Mouse (Mus musculus): ENCODE results near the gene Snrpn.
"Not testable (repeated sequence)": the region's sequence is repeated elsewhere in the genome, so short reads cannot be mapped to it uniquely, and the experiment has no call there.

The Snrpn gene

DNA sequence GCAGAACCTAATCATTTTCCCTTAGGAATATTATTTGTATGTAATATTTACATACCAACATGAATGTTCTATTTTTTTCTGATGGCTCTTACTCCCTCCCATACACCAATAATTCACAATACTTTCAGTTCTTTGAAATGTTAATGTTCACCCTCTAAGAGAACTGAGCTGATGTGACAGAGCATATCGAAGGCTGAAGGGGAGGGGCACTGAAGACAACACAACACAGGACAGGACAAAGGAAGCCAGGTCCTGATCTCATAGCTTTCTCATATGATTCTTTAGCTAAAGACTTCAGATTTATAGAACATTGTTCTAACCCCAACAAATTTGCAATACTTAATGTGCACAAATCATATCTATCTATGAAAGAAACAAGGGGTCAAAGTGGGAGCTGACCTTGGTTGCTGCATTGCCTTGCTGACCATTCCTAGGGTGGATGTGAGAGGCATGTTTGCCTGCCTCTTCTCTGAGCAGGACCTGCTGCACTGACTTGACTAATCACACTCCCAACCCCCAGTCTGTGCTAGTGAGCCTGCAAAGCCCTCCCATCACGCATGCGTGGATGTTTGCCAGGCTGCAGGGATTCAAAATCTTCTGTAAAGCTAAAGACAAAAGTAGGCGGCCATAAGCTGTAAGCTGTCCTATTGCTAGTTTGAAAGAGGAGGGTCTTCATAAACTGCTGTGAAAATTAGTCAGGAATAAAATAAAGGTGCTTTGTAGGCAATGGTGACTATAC is at the start of gene Snrpn:
Snrpn (minus strand) TSS at position 478 of the 739 bp plus-strand sequence.
- no peak for DNase-seq (ENCODE audit: low spot score)

DNA sequence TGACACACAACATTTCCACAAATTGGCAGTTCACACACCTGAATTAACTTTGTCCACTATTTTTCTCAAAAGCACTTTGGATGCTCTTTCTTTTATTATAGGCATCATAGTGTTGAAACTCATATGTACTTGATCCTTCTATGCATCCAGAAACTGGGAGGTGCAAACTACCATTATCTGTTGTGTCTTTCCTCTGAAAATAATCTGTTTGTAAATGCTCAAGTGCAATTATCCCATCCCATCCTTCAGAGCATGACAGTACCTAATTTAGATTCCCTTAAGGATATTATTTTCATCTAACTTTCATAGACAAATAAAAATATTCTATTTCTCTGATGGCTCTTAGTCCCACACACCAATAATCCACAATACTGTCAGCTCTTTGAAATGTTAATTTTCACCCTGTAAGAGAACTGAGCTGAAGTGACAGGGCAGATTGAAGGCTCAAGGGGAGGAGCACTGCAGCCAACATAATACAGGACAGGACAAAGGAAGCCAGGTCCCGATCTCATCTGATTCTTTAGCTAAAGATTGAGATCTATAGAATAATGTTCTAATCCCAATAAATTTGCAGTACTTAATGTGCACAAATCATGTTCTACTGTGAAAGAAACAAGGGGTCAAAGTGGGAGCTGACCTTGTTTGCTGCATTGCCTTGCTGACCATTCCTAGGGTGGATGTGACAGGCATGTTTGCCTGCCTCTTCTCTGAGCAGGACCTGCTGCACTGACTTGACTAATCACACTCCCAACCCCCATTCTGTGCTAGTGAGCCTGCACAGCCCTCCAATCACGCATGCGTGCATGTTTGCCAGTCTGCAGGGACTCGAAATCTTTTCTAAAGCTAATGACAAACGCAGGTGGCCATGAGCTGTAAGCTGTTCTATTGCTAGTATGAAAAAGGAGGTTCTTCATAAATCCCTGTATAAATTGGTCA is 30.5 kb upstream of the Snrpn start:
- no peak for DNase-seq (ENCODE audit: low spot score)

DNA sequence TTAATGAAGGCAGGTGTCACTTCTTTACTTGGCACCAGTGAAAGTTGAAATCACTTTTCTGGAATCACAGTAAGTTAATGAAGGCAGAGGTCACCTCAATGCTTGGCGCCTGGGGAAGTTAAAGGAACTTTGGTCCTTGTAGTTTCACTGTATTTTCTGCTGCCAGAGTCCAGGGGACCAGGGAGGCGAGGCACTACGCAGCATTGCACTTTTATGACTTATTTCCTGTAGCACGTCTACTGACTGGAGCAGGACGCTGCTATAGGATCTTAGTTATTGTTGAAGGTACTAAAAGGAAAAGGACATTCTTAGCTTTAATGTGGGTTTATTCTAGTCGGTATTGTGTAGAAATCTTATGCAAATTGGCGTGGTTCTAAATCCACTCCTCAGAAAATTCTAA is 14.7 kb downstream of the Snrpn start:
- no peak for DNase-seq (ENCODE audit: low spot score)

DNA sequence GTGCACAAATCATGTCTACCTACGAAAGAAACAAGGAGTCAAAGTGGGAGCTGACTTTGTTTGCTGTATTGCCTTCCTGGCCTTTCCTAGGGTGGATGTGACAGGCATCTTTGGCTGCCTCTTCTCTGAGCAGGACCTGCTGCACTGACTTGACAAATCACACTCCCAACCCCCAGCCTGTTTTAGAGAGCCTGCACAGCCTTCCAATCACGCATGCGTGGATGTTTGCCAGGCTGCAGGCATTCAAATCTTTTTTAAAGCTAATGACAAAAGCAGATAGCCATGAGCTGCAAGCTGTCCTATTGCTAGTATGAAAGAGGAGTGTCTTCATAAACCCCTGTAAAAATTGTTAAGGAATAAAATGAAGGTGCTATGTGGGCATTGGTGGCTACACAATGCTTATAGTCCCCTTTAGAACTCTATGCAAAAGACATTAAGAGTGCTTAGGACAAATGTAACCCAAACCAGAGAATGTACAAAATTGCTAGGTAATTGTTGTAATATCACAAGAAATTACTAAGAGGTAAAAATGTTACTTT is 16.9 kb downstream of the Snrpn start:
- DNase-seq (ENCODE audit: low spot score) = not testable (repeated sequence)

DNA sequence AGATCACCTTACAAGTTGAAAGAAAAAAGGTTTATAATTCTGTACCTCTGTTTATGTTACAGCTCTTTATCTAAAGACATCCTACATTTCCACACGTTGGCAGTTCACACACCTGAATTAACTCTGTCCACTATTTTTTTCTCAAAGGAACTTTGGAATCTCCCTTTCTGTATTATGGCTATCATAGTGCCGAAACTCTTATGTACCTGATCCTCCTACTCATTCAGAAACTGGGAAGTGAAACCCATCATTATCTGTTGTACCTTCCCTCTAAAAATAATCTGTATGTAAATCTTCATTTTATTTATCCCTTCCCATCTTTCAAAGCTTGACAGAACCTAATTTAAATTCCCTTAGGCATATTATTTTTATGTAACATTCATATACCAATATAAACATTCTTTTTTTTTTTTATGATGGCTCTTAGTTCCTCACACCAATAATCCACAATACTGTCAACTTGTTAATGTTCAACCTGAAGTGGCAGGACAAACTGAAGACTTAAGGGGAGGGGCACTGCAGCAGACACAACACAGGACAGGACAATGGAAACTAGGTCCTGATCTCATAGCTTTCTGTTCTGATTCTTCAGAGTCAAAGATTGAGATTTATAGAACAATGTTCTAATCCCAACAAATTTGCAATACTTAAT is 17.5 kb downstream of the Snrpn start:
- no peak for DNase-seq (ENCODE audit: low spot score)

DNA sequence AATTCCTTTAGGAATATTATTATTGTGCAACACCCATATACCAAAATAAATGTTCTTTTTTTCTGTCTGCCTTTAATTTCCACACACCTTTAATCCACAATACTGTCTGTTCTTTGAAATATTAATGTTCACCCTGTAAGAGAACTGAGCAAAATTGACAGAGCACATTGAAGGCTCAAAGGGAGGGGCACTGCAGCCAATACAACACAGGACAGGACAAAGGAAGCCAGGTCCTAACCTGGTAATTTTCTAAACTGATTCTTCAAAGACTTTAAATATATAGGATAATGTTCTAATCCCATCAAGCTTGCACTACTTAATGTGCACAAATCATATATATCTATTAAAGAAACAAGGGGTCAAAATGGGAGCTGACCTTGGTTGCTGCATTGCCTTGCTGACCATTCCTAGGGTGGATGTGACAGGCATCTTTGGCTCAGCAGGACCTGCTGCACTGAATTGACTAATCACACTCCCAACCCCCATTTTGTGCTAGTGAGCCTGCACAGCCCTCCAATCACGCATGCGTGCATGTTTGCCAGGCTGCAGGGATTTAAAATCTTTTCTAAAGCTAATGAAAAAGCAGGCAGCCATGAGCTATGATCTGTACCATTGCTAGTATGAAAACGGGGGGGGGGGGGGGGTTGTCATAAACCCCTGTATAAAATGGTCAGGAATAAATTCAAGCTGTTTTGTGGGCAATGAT is 42.7 kb downstream of the Snrpn start:
- no peak for DNase-seq (ENCODE audit: low spot score)

DNA sequence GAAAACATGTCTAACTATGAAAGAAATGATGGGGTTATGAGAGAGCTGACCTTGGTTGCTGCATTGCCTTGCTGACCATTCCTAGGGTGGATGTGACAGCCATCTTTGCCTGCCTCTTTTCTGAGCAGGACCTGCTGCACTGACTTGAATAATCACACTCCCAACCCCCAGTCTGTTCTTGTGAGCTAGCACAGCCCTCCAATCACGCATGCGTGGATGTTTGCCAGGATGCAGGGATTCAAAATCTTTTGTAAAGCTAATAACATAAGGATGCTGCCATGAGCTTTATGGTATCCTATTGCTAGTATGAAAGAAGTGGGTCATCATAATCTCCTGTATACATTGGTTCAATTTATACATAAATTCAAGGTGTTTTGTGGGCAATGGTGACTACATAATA is 63.7 kb downstream of the Snrpn start:
- DNase-seq (ENCODE audit: low spot score) = no peak

DNA sequence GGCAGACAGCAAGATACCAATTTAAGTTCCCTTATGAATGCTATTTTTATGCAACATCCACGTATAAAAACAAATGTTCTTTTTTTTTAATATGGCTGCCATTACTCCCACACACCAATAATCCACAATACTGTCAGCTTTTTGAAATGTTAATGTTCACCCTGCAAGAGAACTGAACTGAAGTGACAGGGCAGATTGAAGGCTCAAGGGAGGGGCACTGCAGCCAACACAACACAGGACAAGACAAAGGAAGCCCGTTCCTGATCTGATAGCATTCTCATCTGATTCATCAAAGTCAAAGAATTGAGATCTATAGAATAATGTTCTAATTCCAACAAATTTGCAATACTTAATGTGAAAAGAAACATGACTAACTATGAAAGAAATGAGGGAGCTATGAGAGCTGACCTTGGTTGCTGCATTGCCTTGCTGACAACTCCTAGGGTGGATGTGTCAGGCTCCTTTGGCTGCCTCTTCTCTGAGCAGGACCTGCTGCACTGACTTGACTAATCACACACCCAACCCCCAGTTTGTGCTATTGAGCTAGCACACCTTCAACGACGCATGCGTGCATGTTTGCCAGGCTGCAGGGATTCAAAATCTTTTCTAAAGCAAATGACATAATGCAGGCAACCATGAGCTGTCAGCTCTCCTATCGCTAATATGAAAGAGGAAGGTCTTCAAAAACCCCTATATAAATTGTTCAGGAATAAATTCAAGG is 92.4 kb downstream of the Snrpn start:
- no peak for DNase-seq (ENCODE audit: low spot score)

DNA sequence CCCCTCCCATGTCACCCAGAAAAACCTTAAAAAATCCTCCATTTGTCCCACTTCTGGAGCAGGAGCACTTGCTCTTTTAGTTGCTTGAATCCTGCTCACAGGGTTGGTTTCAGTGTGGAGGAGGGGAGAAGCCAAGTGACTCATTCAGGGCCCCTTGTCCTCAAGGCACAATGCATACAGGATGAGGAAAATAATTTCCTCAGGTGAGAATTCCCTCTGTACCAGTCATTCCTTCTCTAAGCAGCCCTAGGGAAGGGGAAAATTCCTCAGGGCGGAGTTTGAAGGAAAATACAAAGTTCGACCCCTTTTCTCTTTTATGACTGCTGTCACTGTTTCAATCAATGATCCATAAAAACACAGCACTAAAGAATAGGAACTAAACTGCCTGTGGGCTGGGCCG is 126.8 kb downstream of the Snrpn start:
- DNase-seq (ENCODE audit: low spot score) = no peak

DNA sequence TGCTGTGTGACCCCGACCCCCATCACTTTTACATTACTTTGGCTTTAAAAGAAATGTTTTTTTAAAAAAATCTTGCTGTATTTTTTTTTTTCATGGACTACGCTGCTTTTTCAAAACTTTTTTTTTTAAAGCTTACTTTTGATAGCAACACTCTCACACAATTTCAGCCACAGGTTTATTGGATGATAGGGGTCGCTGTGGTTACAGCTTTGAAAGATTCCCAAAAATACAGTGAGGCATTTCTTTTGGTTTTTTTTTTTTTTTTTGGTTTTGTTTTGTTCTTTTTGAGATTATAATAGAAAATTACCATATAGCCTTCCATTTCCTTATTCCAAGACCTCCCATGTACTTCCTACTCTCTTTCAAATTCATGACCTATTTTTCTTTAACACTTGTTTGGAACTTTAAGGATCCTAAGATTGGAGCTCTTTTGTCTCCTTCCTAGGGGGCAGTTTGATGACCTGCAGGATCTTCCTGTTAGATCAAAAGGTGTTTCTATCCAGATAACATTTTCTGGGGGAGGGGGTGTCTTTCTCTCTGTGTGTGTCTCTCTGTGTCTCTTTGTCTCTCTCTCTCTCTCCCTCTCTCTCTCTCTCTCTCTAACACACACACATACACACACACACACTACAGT is 132.2 kb downstream of the Snrpn start:
- DNase-seq (ENCODE audit: low spot score) = no peak

DNA sequence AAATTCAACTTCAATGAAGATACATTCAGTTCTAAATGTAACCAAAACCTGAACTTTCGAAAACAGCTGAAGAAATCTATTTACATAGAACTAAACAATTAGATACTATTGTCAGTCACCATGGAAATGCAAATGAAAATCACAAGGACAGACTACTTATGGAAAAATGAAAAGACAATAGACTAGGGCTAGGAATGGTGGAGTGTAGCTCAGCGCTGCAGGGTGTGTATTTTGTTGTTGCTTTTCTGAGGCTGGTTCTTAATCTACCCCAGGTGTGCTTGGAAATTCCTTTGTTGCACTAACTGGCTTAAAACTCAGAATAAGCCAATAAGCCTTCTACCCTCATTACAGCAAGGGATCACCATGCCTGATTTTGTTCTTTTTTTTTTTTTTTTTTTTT is 133.8 kb downstream of the Snrpn start:
- DNase-seq (ENCODE audit: low spot score) = no peak

DNA sequence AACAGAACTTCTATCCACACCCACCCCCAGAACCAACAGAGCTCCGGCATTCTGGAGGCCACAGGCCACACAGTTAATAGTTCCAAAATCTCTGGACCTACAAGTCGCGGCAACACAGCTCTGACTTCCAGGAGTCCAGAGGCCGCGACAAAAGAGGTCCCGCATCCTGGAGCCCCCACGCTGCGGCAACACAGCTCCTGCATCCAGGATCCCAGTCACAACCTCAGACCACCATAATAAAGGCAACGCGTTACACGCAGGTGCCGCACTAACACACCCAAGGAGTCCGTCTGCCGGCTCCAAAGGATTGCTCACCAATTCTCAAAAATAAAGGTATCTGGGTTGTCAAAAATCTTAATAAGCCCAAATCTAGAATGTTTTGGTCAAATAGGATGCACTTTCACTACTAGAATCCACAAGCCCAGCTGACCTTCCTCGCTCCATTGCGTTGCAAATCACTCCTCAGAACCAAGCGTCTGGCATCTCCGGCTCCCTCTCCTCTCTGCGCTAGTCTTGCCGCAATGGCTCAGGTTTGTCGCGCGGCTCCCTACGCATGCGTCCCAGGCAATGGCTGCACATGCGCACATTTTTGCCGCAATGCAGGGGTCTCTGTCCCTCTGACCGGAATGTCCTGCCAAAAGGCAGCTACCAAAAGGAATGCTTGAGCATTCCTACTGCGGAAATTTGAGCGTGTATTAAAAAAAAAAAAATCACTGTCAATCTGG is 135.3 kb downstream of the Snrpn start, which contains the start of the genes Snurf and Gm38393:
Snurf (minus strand) TSS at position 444 of the 725 bp plus-strand sequence.
Gm38393 (minus strand) TSS at position 459 of the 725 bp plus-strand sequence.
- peak; percentile 7 for DNase-seq (ENCODE audit: low spot score)

DNA sequence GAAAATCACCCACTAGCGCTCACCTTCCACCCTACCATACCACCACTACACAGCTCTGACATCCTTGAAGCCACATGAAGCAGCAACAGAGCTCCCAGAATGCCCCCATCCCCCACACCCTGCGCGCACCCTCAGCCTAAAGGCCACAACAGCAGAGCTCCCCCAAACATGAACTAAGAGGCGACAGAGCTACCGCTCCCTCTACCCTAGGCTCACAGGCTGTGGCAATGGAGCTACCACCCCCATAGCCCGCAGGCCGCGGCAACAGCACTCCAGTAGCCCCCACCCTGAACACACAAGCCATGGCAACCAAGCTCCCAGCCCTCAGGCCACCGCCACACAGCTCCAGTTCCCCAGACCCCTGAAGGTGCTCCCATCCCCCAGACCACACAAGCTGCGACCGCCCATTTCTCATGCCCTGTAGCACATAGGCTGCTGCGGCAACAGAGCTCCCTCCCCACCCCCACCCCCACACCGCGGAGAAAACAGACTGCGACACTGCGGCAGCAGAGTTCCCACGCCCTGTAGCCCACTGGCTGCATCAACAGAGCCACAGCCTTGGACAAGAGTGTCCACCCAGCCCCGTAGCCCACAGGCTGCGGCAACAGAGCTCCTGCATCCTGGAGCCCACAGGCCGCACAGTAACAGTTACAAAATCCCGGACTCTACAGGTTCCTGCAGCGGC is 136.0 kb downstream of the Snrpn start:
- peak; percentile 1 for DNase-seq (ENCODE audit: low spot score)

DNA sequence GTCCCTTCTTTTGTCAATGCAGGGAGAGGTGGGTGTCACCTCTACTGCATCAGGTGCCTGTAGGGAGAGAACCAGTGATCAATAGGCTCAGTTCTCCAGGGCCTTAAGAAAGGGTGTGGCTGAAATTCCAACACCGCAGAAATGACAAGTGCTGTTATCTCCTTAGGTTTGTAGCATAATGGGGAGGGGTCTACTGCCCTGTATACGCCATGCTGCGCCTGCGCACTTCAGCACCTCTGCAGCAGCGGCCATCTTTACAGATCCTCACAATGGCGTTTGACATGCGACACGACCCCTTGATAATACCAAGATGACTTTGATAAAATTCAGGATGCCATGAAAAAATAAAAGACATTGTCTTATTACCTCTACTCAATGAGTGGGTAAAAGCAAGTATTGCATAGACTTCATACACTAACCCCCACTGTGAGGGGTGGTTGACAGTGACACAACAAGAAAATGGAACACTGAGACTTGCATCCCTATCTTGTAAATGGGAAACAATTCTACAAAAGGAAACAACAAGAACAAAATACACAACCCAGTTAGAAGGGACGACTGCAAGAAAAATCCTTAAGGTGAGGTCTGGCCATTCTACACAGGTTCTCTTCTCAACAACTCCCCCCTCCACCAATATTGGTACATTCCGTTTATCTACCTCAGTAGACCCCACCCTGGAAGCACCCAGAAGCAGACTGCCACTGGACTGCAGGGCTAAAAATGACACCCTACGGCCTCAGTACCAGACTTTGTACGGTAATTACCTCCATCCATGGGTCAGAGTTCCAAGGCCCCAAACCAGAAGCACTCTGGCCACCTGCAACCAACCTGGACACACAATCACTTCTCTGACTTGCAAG is 136.8 kb downstream of the Snrpn start:
- DNase-seq (ENCODE audit: low spot score) = no peak

DNA sequence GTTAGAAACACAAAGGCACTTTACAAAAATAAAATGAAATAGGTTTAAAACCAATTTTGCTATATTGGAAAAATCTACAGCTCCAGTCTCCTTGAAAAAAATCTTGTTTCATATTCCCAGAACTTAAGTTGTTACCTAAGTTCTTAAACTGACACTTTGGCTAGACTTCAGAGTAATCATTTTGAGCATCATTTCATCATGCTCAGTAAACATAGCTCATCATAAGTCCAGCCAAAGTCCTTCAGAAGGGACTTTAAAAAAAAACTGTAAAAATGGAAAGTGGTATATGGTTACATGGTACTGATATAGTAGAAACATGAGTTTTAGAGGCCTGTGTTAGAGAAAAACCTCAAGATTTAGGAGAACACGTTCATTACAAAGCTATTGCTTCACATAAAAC is 161.4 kb downstream of the Snrpn start:
- DNase-seq (ENCODE audit: low spot score) = no peak
